Mouse (Mus musculus) kidney, adult 11 months (tissue): Measurements from ENCODE around the gene Enah.

Experiments
- DNase-seq: peaks from one replicate; pipeline ENCODE4 v3.0.0; 2022

Gene Enah

DNA sequence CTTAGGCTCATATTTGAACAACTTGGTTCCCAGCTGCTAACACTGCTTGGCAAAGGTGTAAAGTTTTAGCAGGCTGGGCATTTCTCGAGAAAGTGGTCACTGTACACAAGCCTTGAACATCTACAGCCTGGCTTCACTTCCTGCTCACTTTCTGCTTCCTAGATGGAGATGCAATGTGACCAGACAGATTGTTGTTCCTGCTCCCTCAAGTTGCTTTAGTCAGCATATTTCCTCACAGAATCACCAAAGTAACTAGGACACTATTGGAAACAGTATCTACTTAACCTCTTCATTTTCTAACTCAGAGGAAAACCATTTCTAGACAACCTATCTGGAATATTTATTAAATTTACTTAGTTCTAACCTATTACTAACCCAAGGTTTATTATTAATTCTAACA lies 61.4 kb downstream of the Enah start:
- DNase-seq: no peak

GRCm38 (mm10) chr1:181957736-181958135 lies 62.1 kb downstream of the Enah start:
- DNase-seq: no peak

DNA sequence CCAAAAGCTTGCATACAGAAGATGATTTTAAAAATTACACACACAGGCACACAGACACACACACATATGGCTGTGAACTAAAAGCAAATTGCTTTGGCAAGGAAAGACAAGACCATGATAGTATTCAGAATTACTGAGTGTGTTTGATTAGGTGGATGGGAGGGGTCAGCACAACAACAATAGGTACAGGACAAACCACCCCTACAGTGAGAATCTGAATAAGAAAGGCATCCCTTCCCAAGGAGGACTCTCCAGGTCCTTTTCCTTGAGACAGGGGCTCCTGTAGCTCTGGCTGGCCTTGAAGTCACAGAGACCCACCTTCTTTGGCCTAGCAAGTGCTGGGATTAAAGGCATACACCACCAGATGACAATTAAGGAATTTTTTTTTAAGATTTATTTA lies 66.2 kb downstream of the Enah start:
- DNase-seq: no peak

DNA sequence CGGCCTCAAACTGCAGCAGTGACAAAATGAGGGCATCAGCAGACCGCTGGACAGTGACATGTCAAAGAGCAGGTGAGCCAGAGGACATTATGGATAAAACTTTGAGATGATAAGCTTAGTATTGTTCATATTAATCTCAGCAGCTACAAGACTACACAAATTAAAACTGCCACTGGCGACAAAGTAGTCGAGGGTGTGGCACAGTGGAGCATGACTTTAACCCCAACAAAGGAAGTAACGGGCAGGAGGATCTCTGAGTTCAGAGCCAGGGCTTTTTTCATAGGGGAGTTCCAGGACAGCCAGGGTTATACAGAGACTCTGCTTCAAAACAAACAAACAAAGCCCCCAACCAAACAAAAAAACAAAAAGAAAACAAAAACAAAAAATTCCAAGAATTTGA lies 68.5 kb downstream of the Enah start:
- no peak for DNase-seq

DNA sequence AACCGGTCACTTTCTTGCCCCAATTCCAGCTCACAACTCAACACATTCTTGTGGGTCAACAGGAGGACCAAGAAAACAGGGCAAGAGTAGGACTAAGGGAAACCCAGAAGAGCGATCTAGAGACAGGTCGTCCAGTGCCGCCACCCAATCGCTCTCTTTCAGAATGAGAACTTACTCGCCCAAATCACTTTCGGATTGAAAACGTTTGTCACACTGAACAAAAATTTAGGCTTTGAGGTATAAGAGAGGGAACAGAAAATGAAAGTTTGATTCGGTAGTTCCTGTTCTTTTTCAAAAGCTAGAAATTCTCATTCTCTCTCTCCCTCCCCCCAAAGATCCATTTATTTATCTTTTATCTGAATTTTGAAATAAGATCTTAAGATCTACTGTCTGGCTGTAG lies 69.1 kb downstream of the Enah start:
- no peak for DNase-seq

GRCm38 (mm10) chr1:181948191-181948590 lies 71.6 kb downstream of the Enah start:
- no peak for DNase-seq

DNA sequence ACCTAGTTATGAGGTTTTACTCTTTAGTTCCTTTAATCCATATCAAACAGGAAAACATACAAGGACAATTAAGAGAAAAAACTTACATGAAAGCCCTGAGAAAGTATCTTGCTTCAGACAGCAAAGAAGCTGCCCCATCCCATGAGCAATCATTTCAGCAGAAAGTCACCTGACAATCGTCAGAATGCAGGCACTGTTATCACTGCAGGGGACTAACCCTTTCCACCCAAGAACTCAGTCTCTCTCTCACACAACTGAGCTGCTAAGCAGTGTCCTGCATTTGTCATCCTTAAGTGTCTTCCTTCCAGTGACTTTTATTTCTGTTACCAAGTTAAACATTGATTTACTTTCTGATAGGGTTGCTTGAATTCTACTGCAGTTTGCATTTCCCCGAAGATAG lies 82.7 kb downstream of the Enah start:
- DNase-seq: no peak

DNA sequence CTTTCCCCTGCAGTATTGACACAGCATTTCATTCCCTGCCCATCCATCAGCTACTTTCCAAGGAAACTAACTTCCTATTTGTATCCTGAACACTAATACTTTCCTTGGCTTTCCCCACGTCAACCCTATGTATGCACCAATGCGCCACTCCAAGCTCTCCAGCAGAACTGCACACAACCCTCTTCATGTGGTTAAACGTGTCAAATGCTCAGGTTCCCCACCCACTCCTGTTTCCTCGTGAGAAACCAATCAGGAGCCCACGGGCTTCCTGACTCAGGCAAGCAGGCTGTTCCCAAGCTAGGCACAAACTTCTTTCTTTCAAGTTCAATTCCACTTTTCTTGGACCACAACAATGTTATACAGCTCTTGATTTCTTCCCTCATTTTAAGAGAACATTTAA lies 91.4 kb downstream of the Enah start:
- no peak for DNase-seq

DNA sequence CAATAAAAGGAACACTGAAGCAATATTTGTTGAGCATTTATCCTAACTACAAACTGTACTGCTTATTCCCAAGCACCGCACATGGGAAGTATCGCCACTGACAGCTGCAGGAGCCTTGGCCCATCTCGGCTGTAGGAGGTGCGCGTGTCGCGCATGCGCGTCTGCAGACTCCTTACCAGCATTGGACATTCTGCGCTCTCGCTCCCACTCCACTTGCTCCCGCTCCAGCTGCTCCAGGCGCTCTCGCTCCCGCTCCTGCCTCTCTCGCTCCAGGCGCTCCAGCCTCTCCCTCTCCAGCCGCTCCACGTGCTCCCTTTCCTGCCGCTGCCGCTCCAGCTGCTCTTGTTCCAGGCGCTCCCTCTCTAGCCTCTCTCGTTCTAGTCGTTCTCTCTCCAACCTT lies 96.4 kb downstream of the Enah start:
- DNase-seq: no peak

- DNase-seq: peak; percentile 8
These were observed 98.0 kb downstream of the Enah start for GRCm38 (mm10) chr1:181921580-181922494.

DNA sequence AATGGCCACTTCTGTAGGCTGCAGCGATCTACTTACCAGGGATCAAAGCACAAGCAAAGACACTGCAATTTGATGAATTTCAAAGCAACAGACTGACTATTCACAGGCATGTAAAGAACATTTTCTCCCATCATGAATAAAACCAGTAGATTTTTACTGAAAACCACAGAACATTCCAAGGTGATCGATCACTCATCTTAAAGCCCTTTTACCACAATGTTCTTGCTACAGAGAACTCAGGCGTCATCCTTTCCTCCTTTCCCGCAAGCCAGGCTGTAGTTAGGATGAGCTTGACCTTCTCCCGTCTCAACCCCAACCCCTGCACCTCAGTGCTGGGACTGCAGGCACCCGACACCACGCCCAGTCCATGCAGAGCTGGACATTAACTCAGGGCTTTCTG lies 107.9 kb downstream of the Enah start:
- DNase-seq: no peak

DNA sequence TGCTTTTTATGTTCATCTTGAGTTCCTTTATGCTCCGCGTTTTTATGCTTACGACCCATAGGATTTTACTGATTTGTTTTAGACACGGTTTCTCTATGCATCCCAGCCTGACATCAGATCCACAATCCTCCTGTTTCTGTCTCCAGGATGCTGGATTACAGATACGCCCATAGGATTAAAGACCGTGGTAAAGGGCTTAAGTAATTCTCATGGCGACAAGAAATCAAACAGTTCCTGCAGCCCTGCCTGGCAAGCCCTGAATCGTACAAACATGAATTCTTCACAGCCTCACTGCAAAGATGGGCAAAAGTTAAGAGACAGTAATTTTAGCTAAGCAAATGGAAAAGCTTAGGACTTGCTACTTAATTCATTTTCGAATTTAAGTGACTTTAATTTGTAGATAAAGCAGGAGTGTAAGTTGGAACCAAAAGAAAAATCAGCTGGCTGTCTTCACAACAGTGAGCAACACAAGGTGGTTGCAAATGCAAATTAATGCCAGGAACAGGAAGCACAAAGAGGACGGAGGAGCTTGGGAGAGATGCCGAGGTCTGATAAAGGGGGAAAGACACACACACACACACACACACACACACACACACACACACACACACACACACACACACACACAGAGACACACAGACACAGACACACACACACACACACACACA lies 118.0 kb downstream of the Enah start:
- DNase-seq: no peak

- no peak for DNase-seq
These were observed 118.9 kb downstream of the Enah start for GRCm38 (mm10) chr1:181900846-181901245.

- DNase-seq: no peak
These were observed 120.8 kb downstream of the Enah start for GRCm38 (mm10) chr1:181898961-181899360.

DNA sequence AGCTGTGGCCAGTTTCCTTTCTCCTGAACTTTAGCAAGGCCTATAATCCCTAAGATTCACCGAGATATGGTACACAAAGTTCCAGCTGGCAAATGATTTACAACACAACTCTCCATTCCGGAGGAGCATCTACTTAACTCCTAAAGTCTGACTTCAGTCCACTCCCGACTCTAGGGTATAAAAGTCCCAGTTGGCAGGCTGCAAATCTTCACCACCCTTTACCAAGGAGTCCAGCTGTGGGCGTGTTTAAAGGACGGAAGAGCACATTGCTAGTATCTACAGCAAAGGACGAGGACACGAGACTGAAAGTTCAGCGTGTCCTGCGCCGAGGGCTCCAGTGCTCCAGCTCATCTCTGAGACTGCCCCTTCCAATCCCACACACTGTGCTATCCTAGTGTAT lies 122.8 kb downstream of the Enah start:
- DNase-seq: peak; percentile 34

DNA sequence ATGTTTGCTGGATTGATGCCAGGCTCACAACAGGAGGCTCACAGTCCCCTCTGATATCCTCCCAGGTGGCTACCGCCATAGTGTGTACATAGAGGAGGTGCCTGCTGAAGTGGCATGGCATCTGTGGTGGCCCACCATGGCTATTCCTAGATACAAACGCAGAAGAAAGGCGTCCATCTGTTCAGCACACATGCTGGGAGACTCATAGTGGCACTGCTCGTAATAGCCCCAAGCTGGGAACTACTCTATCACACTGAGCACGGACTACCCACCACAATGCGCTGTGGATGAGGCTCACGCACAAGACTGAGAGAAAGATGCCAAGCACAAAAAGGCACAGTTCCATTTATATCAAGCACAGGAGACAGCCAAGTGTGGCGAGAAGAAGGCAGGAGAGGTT lies 126.1 kb downstream of the Enah start:
- DNase-seq: no peak

DNA sequence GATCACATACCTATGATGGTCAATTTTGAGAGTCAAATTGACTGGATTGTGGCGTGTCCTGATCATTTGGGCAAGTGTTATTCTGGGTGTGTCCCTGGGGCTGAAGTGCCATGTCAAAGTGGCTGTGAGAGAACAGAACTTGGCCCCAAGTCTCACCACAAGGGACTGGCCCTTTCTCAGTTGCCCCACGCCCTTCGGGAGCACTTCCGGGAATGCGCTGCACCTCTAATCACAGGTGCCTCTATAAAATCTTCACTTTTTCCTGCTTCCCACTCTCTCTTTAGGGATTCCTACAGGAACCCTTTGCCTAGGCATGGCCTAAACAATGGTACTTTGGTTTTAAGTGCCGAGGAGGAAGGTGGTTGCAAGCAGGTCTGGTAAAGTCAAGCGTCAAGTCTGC lies 130.1 kb downstream of the Enah start:
- no peak for DNase-seq

DNA sequence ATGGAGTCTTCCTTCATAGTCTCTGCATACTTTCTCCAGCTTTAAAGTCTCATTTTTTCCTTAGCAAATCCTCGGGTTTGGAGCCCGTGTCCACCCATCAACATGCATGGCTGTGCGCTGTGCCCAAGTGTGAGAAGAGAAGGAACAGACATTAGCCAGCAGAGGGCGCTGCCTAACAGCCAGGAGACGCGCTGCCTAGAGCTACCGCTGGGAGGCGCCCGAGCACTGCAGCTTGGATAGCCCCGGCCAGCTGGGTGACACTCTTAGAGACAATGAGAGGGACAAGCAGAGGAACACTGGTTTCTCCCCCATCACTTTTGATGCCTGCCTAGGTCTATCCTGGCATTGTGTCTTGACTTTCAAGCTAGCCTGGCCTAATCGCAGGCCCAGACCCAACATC lies 131.0 kb downstream of the Enah start:
- peak; percentile 76 for DNase-seq

DNA sequence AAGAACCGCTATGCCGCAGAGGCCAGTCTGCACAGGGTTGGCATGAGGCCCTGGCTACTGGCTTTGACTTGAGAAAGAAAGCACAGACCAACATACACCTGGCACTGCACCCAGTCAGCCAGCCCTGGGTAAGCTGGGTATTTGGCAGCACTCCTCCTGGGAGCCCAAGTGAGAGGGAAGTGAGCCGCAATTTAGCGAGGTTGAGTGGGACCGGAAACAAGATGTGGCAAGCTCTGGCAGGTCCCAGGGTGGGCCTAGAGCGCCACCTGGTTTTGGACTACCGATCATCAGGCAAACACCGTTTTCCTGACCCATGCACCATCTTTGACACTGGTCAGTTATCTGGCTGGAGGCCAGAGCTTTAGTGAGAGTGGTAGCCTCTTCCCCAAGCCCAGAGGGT lies 138.3 kb downstream of the Enah start:
- DNase-seq: peak; percentile 50

DNA sequence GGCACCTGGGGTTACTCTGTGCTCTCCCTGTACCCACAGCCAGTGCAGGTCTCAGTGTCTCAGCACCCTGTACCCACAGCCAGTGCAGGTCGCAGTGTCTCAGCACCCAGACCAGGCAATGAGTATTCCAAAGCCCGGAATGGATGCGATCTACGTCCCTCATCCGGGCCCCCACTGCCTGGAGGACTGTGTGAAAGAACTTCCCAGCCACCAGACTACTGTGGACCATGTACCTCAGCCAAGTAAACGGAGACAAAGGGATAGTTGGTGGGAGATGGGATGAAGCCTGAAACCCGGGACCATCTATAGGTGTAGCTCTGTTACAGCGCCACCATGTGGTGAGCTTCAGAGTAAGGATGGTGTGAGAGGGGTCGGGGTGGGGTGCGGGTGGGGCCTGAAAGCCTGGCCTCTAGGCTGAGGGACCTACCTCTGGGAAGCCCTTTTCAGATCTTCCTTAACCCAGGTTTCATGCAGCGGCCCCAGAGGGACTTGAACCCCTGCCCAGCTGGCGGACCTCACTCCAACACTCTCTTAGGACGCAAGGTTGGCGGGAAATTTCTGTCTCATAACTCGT lies 139.0 kb downstream of the Enah start:
- DNase-seq: no peak

GRCm38 (mm10) chr1:181878436-181878835 lies 141.4 kb downstream of the Enah start:
- DNase-seq: no peak

GRCm38 (mm10) chr1:181877088-181877487 lies 142.7 kb downstream of the Enah start:
- DNase-seq: no peak

- no peak for DNase-seq
These were observed 143.1 kb downstream of the Enah start for GRCm38 (mm10) chr1:181876656-181877055.
